Mouse (Mus musculus) ES-Bruce4 (cell line): ENCODE measurements around the gene Csmd2. TPM values are rescaled to one million over a fixed set of nuclear protein-coding genes. Genes with fewer than 3 reads are reported as not detected.

ENCODE experiments used
- H3K27ac ChIP-seq: 2 replicates; pipeline ENCODE4 v1.5.1; 2012; ENCODE audit warnings: low read length, inconsistent platforms; ENCODE audit not compliant: insufficient read depth
- H3K27me3 ChIP-seq: 2 replicates; pipeline ENCODE4 v1.6.1; 2012; ENCODE audit warnings: mild to moderate bottlenecking, low read length, inconsistent platforms; ENCODE audit not compliant: control insufficient read depth, poor library complexity, insufficient read depth, severe bottlenecking
- H3K36me3 ChIP-seq: 2 replicates; pipeline ENCODE4 v1.6.1; 2012; ENCODE audit warnings: inconsistent platforms, mild to moderate bottlenecking, low read length, moderate library complexity; ENCODE audit not compliant: control insufficient read depth, poor library complexity, insufficient read depth, severe bottlenecking
- H3K4me1 ChIP-seq: one replicate; pipeline ENCODE4 v1.8.1; 2011; ENCODE audit warnings: low read length; ENCODE audit not compliant: control insufficient read depth, insufficient read depth
- H3K4me3 ChIP-seq: 2 replicates; pipeline ENCODE4 v1.5.1; 2011; ENCODE audit warnings: low read depth, mild to moderate bottlenecking, low read length
- H3K9ac ChIP-seq: 2 replicates; pipeline ENCODE4 v1.6.1; 2012; ENCODE audit warnings: low read depth, mild to moderate bottlenecking, inconsistent platforms; ENCODE audit not compliant: poor library complexity, severe bottlenecking
- H3K9me3 ChIP-seq: replicated peaks from 2 replicates; pipeline ENCODE4 v1.6.1; 2012; ENCODE audit warnings: mild to moderate bottlenecking, low read length, inconsistent platforms; ENCODE audit not compliant: control insufficient read depth, poor library complexity, insufficient read depth, severe bottlenecking
- CTCF ChIP-seq: IDR thresholded peaks from one replicate; pipeline ENCODE4 v1.8.1; 2011; ENCODE audit warnings: low read depth, low read length
- EP300 ChIP-seq: IDR thresholded peaks from 2 replicates; pipeline ENCODE4 v1.6.1; 2011; ENCODE audit warnings: low read depth, low read length; ENCODE audit not compliant: insufficient read depth
- POLR2A ChIP-seq: IDR thresholded peaks from one replicate; pipeline ENCODE4 v1.8.1; 2011; ENCODE audit warnings: low read length; ENCODE audit not compliant: insufficient read depth
- polyA plus RNA-seq: library from polyadenylated mRNA; stranded (reverse); fragments of >200 nt; gene quantifications from 2 replicates; pipeline ENCODE4 v1.2.4, GENCODE M21; 2011; ENCODE audit warnings: low read depth; ENCODE audit not compliant: missing spikeins, insufficient read depth, insufficient read length

Csmd2 gene
- polyA plus RNA-seq, 1 experiment: 4.0 TPM

DNA sequence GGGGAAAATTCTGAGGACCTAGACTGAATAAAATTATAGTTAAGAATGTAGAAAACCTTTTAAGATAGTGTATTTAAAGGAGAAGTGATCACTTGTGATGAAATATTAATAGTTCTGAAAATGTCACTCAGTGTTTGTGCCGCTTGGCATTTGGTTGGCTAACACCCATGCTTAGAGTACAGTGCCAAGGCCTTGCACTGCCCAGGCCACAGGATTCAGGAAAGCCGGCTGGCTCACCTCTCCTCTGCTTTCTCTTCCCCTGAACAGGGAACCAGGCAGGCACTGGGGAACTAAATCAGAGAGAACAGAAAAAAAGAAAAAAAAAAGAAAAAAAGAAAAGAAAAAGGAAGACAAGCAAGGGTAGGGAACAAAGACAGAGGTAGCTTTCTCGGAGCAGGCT lies 14.7 kb upstream of the Csmd2 start:
- H3K9me3 ChIP-seq: no peaks in the 10 kb centered on the region
- no peaks in the 10 kb centered on the region for H3K36me3 ChIP-seq
- no peak for TF ChIP-seq CTCF
- TF ChIP-seq POLR2A: no peak
- no peak for TF ChIP-seq EP300
- H3K4me3 ChIP-seq: no peak overlapping the region
- no peak overlapping the region for H3K9ac ChIP-seq
- no peaks in the 10 kb centered on the region for H3K27me3 ChIP-seq
- no peak overlapping the region for H3K27ac ChIP-seq
- H3K4me1 ChIP-seq: no peaks in the 10 kb centered on the region

- Histone ChIP-seq H3K36me3 (no peaks in the 10 kb centered on the region), H3K27me3 (no peaks in the 10 kb centered on the region; the same call in 1 of the 2 replicates), H3K4me3 (no peak overlapping the region), H3K9ac (no peak overlapping the region), H3K9me3 (no peaks in the 10 kb centered on the region), H3K27ac (no peak overlapping the region), H3K4me1 (no peaks in the 10 kb centered on the region)
- TF ChIP-seq EP300: no peak
These were observed 6.5 kb upstream of the Csmd2 start for GRCm38 (mm10) chr4:127981125-127981524.

- no peak for TF ChIP-seq POLR2A
- TF ChIP-seq CTCF: no peak
- no peak for TF ChIP-seq EP300
- no peak overlapping the region for H3K9ac ChIP-seq
- no peak overlapping the region for H3K4me3 ChIP-seq
- H3K4me1 ChIP-seq: no peaks in the 10 kb centered on the region
- H3K27me3 ChIP-seq: peaks cover 6% of the 10 kb centered on the region; the same call in 1 of the 2 replicates
- H3K36me3 ChIP-seq: no peaks in the 10 kb centered on the region
- H3K27ac ChIP-seq: no peak overlapping the region
- no peaks in the 10 kb centered on the region for H3K9me3 ChIP-seq
These were observed 3.2 kb upstream of the Csmd2 start for GRCm38 (mm10) chr4:127984426-127984825.

GRCm38 (mm10) chr4:127985874-127986273 lies 1.8 kb upstream of the Csmd2 start:
- TF ChIP-seq CTCF: no peak
- Histone ChIP-seq H3K9ac (no peak overlapping the region), H3K9me3 (no peaks in the 10 kb centered on the region), H3K4me1 (no peaks in the 10 kb centered on the region), H3K36me3 (no peaks in the 10 kb centered on the region), H3K27me3 (peaks cover 6% of the 10 kb centered on the region; the same call in 1 of the 2 replicates), H3K4me3 (no peak overlapping the region), H3K27ac (no peak overlapping the region)

GRCm38 (mm10) chr4:127986491-127987075 lies 1.1 kb upstream of the Csmd2 start:
- Histone ChIP-seq H3K36me3 (no peaks in the 10 kb centered on the region), H3K4me1 (no peaks in the 10 kb centered on the region), H3K27me3 (peaks cover 6% of the 10 kb centered on the region; the same call in 1 of the 2 replicates), H3K4me3 (peak overlapping the region; percentile 35), H3K9ac (no peak overlapping the region), H3K27ac (no peak overlapping the region), H3K9me3 (no peaks in the 10 kb centered on the region)
- no peak for TF ChIP-seq CTCF
- TF ChIP-seq POLR2A: no peak
- no peak for TF ChIP-seq EP300

GRCm38 (mm10) chr4:127987270-127987669 lies 387 bp upstream of the Csmd2 start:
- Histone ChIP-seq H3K27me3 (peaks cover 6% of the 10 kb centered on the region; the same call in 1 of the 2 replicates), H3K4me3 (0 out of 2 replicates have a peak overlapping the region, but pooled peaks have one; percentile 10), H3K4me1 (no peaks in the 10 kb centered on the region), H3K27ac (no peak overlapping the region), H3K36me3 (no peaks in the 10 kb centered on the region), H3K9me3 (no peaks in the 10 kb centered on the region), H3K9ac (no peak overlapping the region)
- TF ChIP-seq POLR2A: no peak
- TF ChIP-seq EP300: no peak
- no peak for TF ChIP-seq CTCF
